Mouse (Mus musculus) brain, embryonic 14.5 days (tissue): ENCODE measurements around the gene Pnpla5.

Source experiments
- CTCF ChIP-seq: fragments of 200-500 bp; IDR thresholded peaks from 2 replicates; pipeline ENCODE4 v1.5.1; 2012; ENCODE audit warnings: inconsistent platforms, mild to moderate bottlenecking, moderate library complexity, borderline replicate concordance; ENCODE audit not compliant: insufficient read depth, insufficient read length; ENCODE audit errors: extremely low read depth
- POLR2A ChIP-seq: fragments of 200-500 bp; IDR thresholded peaks from 2 replicates; pipeline ENCODE4 v1.6.1; 2012; ENCODE audit warnings: mild to moderate bottlenecking, inconsistent platforms, borderline replicate concordance; ENCODE audit not compliant: poor library complexity, insufficient read depth, insufficient read length, severe bottlenecking; ENCODE audit errors: extremely low read depth

GRCm38 (mm10) chr15:84080069-84080468 lies 42.9 kb downstream of the Pnpla5 start:
- TF ChIP-seq POLR2A (no peak), CTCF (no peak)
